Mouse (Mus musculus) lung, postnatal 14 days (tissue): ENCODE measurements around the gene Eed.

Experiments
- DNase-seq: peaks from one replicate; pipeline ENCODE4 v3.0.0; 2021

Gene Eed

DNA sequence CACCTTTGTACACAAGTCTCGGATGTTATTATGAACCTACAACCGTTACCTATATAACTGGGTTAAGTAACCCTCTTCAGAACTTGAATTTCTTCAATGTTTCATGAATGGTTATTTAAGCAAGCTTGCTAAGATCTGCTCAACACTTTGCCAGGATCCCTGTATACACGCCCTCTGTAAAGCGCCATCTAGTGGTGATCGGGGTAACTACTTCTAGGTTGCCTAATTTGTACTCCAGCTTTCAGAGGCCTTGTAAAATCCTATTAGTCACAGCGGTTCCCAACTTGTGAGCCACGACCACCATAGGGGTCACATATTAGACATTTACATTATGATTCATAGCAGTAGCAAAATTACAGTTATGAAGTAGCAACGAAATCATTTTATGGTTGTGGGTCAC, 72.8 kb downstream of the Eed start:
- DNase-seq: peak; percentile 88
